ENCODE assay signal across 8 mouse cellular contexts in genomic region chr9:57162496-57162895, GRCm38 (mm10). TPM values are rescaled to one million over a fixed set of nuclear protein-coding genes. Genes with fewer than 3 reads are reported as not detected.
DNase-seq lines count a peak whose midpoint lies in the region; ATAC-seq and TF ChIP-seq lines count a peak whose summit lies in the region.

No protein-coding gene starts in this region.

- 10% methylated on average over 3 of the region's 3 CpGs for WGBS in intestine, embryonic 14.5 days
- 11% methylated on average over 3 of the region's 3 CpGs for WGBS in intestine, embryonic 16.5 days
- WGBS in liver, postnatal 0 days (ENCODE audit: insufficient replicate concordance): 14% methylated on average over 3 of the region's 3 CpGs
- 26% methylated on average over 3 of the region's 3 CpGs for WGBS in forebrain, embryonic 16.5 days
- 26% methylated on average over 3 of the region's 3 CpGs for WGBS in forebrain, embryonic 13.5 days

- no peaks in the 10 kb centered on the region for H3K27me3 ChIP-seq in intestine, embryonic 14.5 days (replicated peaks; ENCODE audit: control insufficient read depth, insufficient read depth, low read length)
- H3K27me3 ChIP-seq in intestine, embryonic 16.5 days (replicated peaks; ENCODE audit: control insufficient read depth, insufficient read depth, low read length): no peaks in the 10 kb centered on the region
- H3K27me3 ChIP-seq in E14TG2a.4 (ENCODE audit: insufficient read depth, low read length): no peaks in the 10 kb centered on the region
- H3K27me3 ChIP-seq in liver, postnatal 0 days (ENCODE audit: insufficient read depth, low read length): no peaks in the 10 kb centered on the region
- 0 out of 2 replicates have a peak, but pooled peaks cover 4% of the 10 kb centered on the region for H3K27me3 ChIP-seq in forebrain, embryonic 16.5 days (replicated peaks; ENCODE audit: control insufficient read depth, insufficient read depth, low read length)
- H3K27me3 ChIP-seq in forebrain, embryonic 13.5 days: peaks cover 5% of the 10 kb centered on the region; the same call in 1 of the 2 replicates

- H3K9me3 ChIP-seq in intestine, embryonic 14.5 days (ENCODE audit: control insufficient read depth, low read length): no peaks in the 10 kb centered on the region
- H3K9me3 ChIP-seq in intestine, embryonic 16.5 days (ENCODE audit: control insufficient read depth, low read length): no peaks in the 10 kb centered on the region
- no peaks in the 10 kb centered on the region for H3K9me3 ChIP-seq in E14TG2a.4 (ENCODE audit: low read length)
- H3K9me3 ChIP-seq in liver, postnatal 0 days (ENCODE audit: low read length): no peaks in the 10 kb centered on the region
- H3K9me3 ChIP-seq in forebrain, embryonic 16.5 days (ENCODE audit: control insufficient read depth, low read length): no peaks in the 10 kb centered on the region
- H3K9me3 ChIP-seq in forebrain, embryonic 13.5 days (replicated peaks): no peaks in the 10 kb centered on the region

- TF ChIP-seq CTCF in E14TG2a.4 (conservative IDR thresholded peaks at IDR 0.05; ENCODE audit: low read length): 0 out of 2 replicates have a peak, but pooled peaks have one; percentile 25
- peak; percentile 76 for TF ChIP-seq CTCF in liver, postnatal 0 days (IDR thresholded peaks at IDR 0.05; ENCODE audit: low read depth)

- TF ChIP-seq EP300 in liver, postnatal 0 days (IDR thresholded peaks at IDR 0.05; ENCODE audit: low read depth): no peak

- no peak overlapping the region for H3K9ac ChIP-seq in intestine, embryonic 14.5 days (ENCODE audit: low read length)
- H3K9ac ChIP-seq in intestine, embryonic 16.5 days (ENCODE audit: low read depth, low read length): no peak overlapping the region
- no peak overlapping the region for H3K9ac ChIP-seq in liver, postnatal 0 days (replicated peaks)
- no peak overlapping the region for H3K9ac ChIP-seq in forebrain, embryonic 16.5 days (replicated peaks; ENCODE audit: low read depth, low read length)
- H3K9ac ChIP-seq in forebrain, embryonic 13.5 days: no peak overlapping the region

- H3K36me3 ChIP-seq in intestine, embryonic 14.5 days (ENCODE audit: control insufficient read depth, insufficient read depth, low read length): no peaks in the 10 kb centered on the region
- no peaks in the 10 kb centered on the region for H3K36me3 ChIP-seq in intestine, embryonic 16.5 days (ENCODE audit: control insufficient read depth, insufficient read depth, low read length)
- H3K36me3 ChIP-seq in E14TG2a.4 (ENCODE audit: insufficient read depth, low read length): no peaks in the 10 kb centered on the region
- no peaks in the 10 kb centered on the region for H3K36me3 ChIP-seq in liver, postnatal 0 days (replicated peaks; ENCODE audit: insufficient read depth, low read length)
- H3K36me3 ChIP-seq in forebrain, embryonic 16.5 days (ENCODE audit: control insufficient read depth, insufficient read depth): no peaks in the 10 kb centered on the region
- no peaks in the 10 kb centered on the region for H3K36me3 ChIP-seq in forebrain, embryonic 13.5 days (ENCODE audit: poor library complexity, severe bottlenecking)

- H3K4me2 ChIP-seq in intestine, embryonic 14.5 days (ENCODE audit: low read length): no peak overlapping the region
- no peak overlapping the region for H3K4me2 ChIP-seq in intestine, embryonic 16.5 days (ENCODE audit: low read depth, low read length)
- no peak overlapping the region for H3K4me2 ChIP-seq in liver, postnatal 0 days (ENCODE audit: low read depth, low read length)
- H3K4me2 ChIP-seq in forebrain, embryonic 16.5 days (ENCODE audit: low read length): no peak overlapping the region
- H3K4me2 ChIP-seq in forebrain, embryonic 13.5 days: no peak overlapping the region

- no peak overlapping the region for H3K4me3 ChIP-seq in intestine, embryonic 14.5 days (ENCODE audit: low read depth, low read length)
- H3K4me3 ChIP-seq in intestine, embryonic 16.5 days (ENCODE audit: low read length): no peak overlapping the region
- H3K4me3 ChIP-seq in E14TG2a.4 (replicated peaks; ENCODE audit: low read length): no peak overlapping the region
- H3K4me3 ChIP-seq in liver, postnatal 0 days (ENCODE audit: low read depth, low read length): no peak overlapping the region
- no peak overlapping the region for H3K4me3 ChIP-seq in forebrain, embryonic 16.5 days (replicated peaks; ENCODE audit: low read length)
- no peak overlapping the region for H3K4me3 ChIP-seq in forebrain, embryonic 13.5 days

- ATAC-seq in intestine, embryonic 14.5 days (replicated peaks; ENCODE audit: low FRiP score, low TSS enrichment, low read depth): no peak
- ATAC-seq in intestine, embryonic 16.5 days: no peak
- ATAC-seq in liver, postnatal 0 days: peak; percentile 29; the same call in 1 of the 2 replicates
- no peak for ATAC-seq in forebrain, embryonic 16.5 days
- no peak for ATAC-seq in forebrain, embryonic 13.5 days

- H3K4me1 ChIP-seq in intestine, embryonic 14.5 days (replicated peaks; ENCODE audit: control insufficient read depth, insufficient read depth, low read length): peaks cover 3% of the 10 kb centered on the region
- H3K4me1 ChIP-seq in intestine, embryonic 16.5 days (ENCODE audit: control insufficient read depth, insufficient read depth, low read length): peaks cover under 1% of the 10 kb centered on the region; the same call in 1 of the 2 replicates
- peaks cover 72% of the 10 kb centered on the region for H3K4me1 ChIP-seq in E14TG2a.4 (replicated peaks; ENCODE audit: low read depth, low read length)
- peaks cover 7% of the 10 kb centered on the region for H3K4me1 ChIP-seq in liver, postnatal 0 days (ENCODE audit: insufficient read depth)
- peaks cover 8% of the 10 kb centered on the region for H3K4me1 ChIP-seq in forebrain, embryonic 16.5 days (replicated peaks; ENCODE audit: control insufficient read depth, insufficient read depth, low read length)
- peaks cover 3% of the 10 kb centered on the region for H3K4me1 ChIP-seq in forebrain, embryonic 13.5 days

- no peak overlapping the region for H3K27ac ChIP-seq in intestine, embryonic 14.5 days (ENCODE audit: low read depth)
- no peak overlapping the region for H3K27ac ChIP-seq in intestine, embryonic 16.5 days (ENCODE audit: low read length)
- H3K27ac ChIP-seq in liver, postnatal 0 days (ENCODE audit: low read depth): no peak overlapping the region
- H3K27ac ChIP-seq in forebrain, embryonic 16.5 days (ENCODE audit: low read length): no peak overlapping the region
- H3K27ac ChIP-seq in forebrain, embryonic 13.5 days: no peak overlapping the region

- DNase-seq in intestine, embryonic 14.5 days (ENCODE audit: low spot score): peak; percentile 55
- DNase-seq in brain, adult 2 months (ENCODE audit: low read depth, low spot score): peak; percentile 65
- DNase-seq in liver, postnatal 0 days: peak; percentile 29
- no peak for DNase-seq in cerebellum, adult 9-11 months

RNA-seq across cellular contexts. Expression of gene Commd4, which starts 4.4 kb away (rescaled TPM):
- polyA plus RNA-seq in intestine, embryonic 14.5 days (2014; fragmentation: Nextera tagmentation; extraction: Ambion mirVana): 94.0 and 107 TPM in 2 replicates
- 111 and 120 TPM in 2 replicates for polyA plus RNA-seq in intestine, embryonic 16.5 days (2015; fragmentation: Nextera tagmentation; extraction: Ambion mirVana)
- 45.4 and 48.2 TPM in 2 replicates for polyA plus RNA-seq in liver, postnatal 0 days (2015; fragmentation: Nextera tagmentation; extraction: Ambion mirVana)
- polyA plus RNA-seq in forebrain, embryonic 16.5 days (2015; fragmentation: Nextera tagmentation; extraction: Ambion mirVana): 185 and 213 TPM in 2 replicates
- 155 and 164 TPM in 2 replicates for polyA plus RNA-seq in forebrain, embryonic 13.5 days (2015; fragmentation: Nextera tagmentation; extraction: Ambion mirVana)

RNA-seq across cellular contexts. Expression of gene Neil1, which starts 14.4 kb away (rescaled TPM):
- polyA plus RNA-seq in intestine, embryonic 14.5 days (2014; fragmentation: Nextera tagmentation; extraction: Ambion mirVana): 6.3 and 7.8 TPM in 2 replicates
- polyA plus RNA-seq in intestine, embryonic 16.5 days (2015; fragmentation: Nextera tagmentation; extraction: Ambion mirVana): 8.6 TPM in 2 replicates
- 2.5 and 2.9 TPM in 2 replicates for polyA plus RNA-seq in liver, postnatal 0 days (2015; fragmentation: Nextera tagmentation; extraction: Ambion mirVana)
- 7.5 and 10.6 TPM in 2 replicates for polyA plus RNA-seq in forebrain, embryonic 16.5 days (2015; fragmentation: Nextera tagmentation; extraction: Ambion mirVana)
- 6.5 and 8.2 TPM in 2 replicates for polyA plus RNA-seq in forebrain, embryonic 13.5 days (2015; fragmentation: Nextera tagmentation; extraction: Ambion mirVana)

RNA-seq across cellular contexts. Expression of gene Man2c1, which starts 32.0 kb away (rescaled TPM):
- 35.4 and 41.8 TPM in 2 replicates for polyA plus RNA-seq in intestine, embryonic 14.5 days (2014; fragmentation: Nextera tagmentation; extraction: Ambion mirVana)
- polyA plus RNA-seq in intestine, embryonic 16.5 days (2015; fragmentation: Nextera tagmentation; extraction: Ambion mirVana): 45.4 and 52.7 TPM in 2 replicates
- 18.2 and 18.5 TPM in 2 replicates for polyA plus RNA-seq in liver, postnatal 0 days (2015; fragmentation: Nextera tagmentation; extraction: Ambion mirVana)
- 66.4 and 95.4 TPM in 2 replicates for polyA plus RNA-seq in forebrain, embryonic 16.5 days (2015; fragmentation: Nextera tagmentation; extraction: Ambion mirVana)
- 51.6 and 54.3 TPM in 2 replicates for polyA plus RNA-seq in forebrain, embryonic 13.5 days (2015; fragmentation: Nextera tagmentation; extraction: Ambion mirVana)
